Mouse (Mus musculus): ENCODE measurements at regions not wholly inside any gene's neighbourhood (a gene's known extent, or its start where the extent isn't known, plus 50 kb on each side); places are given as distances from the start of the nearest gene placed in this dataset.
A peak's percentile ranks its signal among the peaks of the same experiment; 100 is the strongest.

DNA sequence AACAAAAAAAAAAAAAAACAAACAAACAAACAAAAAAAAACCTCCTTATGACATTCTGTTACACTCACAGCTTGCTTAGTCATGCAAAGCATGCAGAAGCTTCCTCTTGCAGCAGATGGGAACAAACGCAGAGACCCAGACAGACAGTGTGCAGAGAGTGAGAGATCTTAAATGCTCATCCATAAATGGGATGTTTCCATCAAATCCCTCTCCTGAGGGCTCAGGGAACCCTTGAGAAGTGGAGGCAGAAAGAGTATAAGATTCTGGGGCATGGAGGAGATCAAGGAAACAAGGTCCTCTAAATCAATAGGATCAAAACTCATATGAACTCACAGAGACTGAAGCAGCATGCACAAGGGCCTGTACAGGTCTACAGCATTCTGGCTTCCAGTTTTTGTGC, 52.5 kb downstream of the Adm start:
- H3K4me3 ChIP-seq (ENCODE audit: low read length): no peak overlapping the region
- no peak overlapping the region for H3K27ac ChIP-seq (ENCODE audit: low read length)
- no peaks in the 10 kb centered on the region for H3K27me3 ChIP-seq (ENCODE audit: control insufficient read depth, insufficient read depth, low read length)
- peaks cover 5% of the 10 kb centered on the region; the same call in 1 of the 2 replicates for H3K9me3 ChIP-seq (replicated peaks; ENCODE audit: control insufficient read depth, low read length)
- H3K4me2 ChIP-seq (ENCODE audit: low read depth, low read length): no peak overlapping the region
- H3K4me1 ChIP-seq (ENCODE audit: control insufficient read depth, insufficient read depth, low read length): no peaks in the 10 kb centered on the region
- ATAC-seq (replicated peaks; ENCODE audit: extremely low read depth, insufficient read depth, low FRiP score): no peak
- no peak overlapping the region for H3K9ac ChIP-seq (ENCODE audit: low read length)
- no peaks in the 10 kb centered on the region for H3K36me3 ChIP-seq (ENCODE audit: control insufficient read depth, insufficient read depth)
- 71% methylated on average over 1 of the region's 1 CpGs for WGBS

GRCm38 (mm10) chr7:110682911-110683310, 55.5 kb downstream of the Adm start:
- WGBS: 71% methylated on average over 4 of the region's 4 CpGs
- Histone ChIP-seq H3K4me1 (ENCODE audit: control insufficient read depth, insufficient read depth, low read length) (no peaks in the 10 kb centered on the region), H3K27me3 (ENCODE audit: control insufficient read depth, insufficient read depth, low read length) (no peaks in the 10 kb centered on the region), H3K9ac (ENCODE audit: low read length) (no peak overlapping the region), H3K36me3 (ENCODE audit: control insufficient read depth, insufficient read depth) (no peaks in the 10 kb centered on the region), H3K4me3 (ENCODE audit: low read length) (no peak overlapping the region), H3K27ac (ENCODE audit: low read length) (no peak overlapping the region), H3K9me3 (replicated peaks; ENCODE audit: control insufficient read depth, low read length) (peaks cover 5% of the 10 kb centered on the region; the same call in 1 of the 2 replicates), H3K4me2 (ENCODE audit: low read depth, low read length) (no peak overlapping the region)
- no peak for ATAC-seq (replicated peaks; ENCODE audit: extremely low read depth, insufficient read depth, low FRiP score)

DNA sequence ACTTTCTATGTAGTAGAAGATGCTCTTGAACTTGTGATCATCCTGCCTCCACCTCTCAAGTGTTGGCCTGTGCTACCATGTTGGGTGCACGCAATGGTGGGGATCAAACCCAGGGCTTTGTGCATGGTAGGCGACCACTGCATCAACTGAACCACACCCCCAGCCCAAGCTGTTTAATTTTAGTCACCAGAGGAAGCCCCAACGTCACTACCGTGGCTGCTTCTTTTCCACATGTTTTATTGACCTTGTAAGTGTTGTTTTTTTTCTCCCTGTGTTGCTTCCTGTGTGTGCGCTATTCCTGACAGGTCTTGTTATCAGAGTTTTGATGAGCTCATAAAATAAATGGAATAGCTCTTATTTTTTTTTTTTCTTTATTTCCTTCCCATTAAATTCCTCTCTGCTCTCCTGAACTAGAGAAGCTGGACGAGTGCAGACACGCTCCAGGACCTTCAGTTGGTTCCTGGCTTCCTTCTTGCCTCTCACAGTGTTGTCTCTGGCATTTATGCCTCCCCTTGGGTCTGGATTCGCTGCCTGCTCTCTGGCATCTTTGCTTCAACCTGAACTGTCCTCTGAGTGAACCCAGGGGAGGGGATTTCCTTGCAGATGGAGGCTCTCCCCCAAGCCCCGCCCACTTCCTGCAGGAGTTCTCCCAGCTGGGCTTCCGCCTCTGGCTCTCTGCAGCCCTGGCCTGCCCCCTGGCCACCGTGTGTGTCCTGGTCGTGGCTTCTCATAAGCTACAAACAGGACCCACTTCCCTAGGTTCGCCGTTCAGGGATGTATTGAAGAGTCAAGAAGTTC, 61.6 kb downstream of the Adm start:
- no peak overlapping the region for H3K9ac ChIP-seq (ENCODE audit: low read length)
- WGBS: 24% methylated on average over 14 of the region's 14 CpGs
- H3K4me2 ChIP-seq (ENCODE audit: low read depth, low read length): peak overlapping the region; percentile 46
- H3K4me3 ChIP-seq (ENCODE audit: low read length): peak overlapping the region; percentile 14; the same call in 1 of the 2 replicates
- peaks cover 2% of the 10 kb centered on the region; the same call in 1 of the 2 replicates for H3K9me3 ChIP-seq (replicated peaks; ENCODE audit: control insufficient read depth, low read length)
- no peaks in the 10 kb centered on the region for H3K27me3 ChIP-seq (ENCODE audit: control insufficient read depth, insufficient read depth, low read length)
- H3K4me1 ChIP-seq (ENCODE audit: control insufficient read depth, insufficient read depth, low read length): peaks cover 6% of the 10 kb centered on the region
- H3K27ac ChIP-seq (ENCODE audit: low read length): peak overlapping the region; percentile 84
- H3K36me3 ChIP-seq (ENCODE audit: control insufficient read depth, insufficient read depth): no peaks in the 10 kb centered on the region
- peak; percentile 80 for ATAC-seq (replicated peaks; ENCODE audit: extremely low read depth, insufficient read depth, low FRiP score)

GRCm38 (mm10) chr7:110690241-110690640, 62.8 kb downstream of the Adm start:
- H3K27me3 ChIP-seq (ENCODE audit: control insufficient read depth, insufficient read depth, low read length): no peaks in the 10 kb centered on the region
- peak; percentile 20; the same call in 1 of the 2 replicates for ATAC-seq (replicated peaks; ENCODE audit: extremely low read depth, insufficient read depth, low FRiP score)
- WGBS: 83% methylated on average over 2 of the region's 2 CpGs
- no peaks in the 10 kb centered on the region for H3K36me3 ChIP-seq (ENCODE audit: control insufficient read depth, insufficient read depth)
- H3K27ac ChIP-seq (ENCODE audit: low read length): no peak overlapping the region; the same call in 1 of the 2 replicates
- no peak overlapping the region for H3K9ac ChIP-seq (ENCODE audit: low read length)
- no peak overlapping the region for H3K4me3 ChIP-seq (ENCODE audit: low read length)
- no peaks in the 10 kb centered on the region for H3K9me3 ChIP-seq (replicated peaks; ENCODE audit: control insufficient read depth, low read length)
- H3K4me2 ChIP-seq (ENCODE audit: low read depth, low read length): no peak overlapping the region
- H3K4me1 ChIP-seq (ENCODE audit: control insufficient read depth, insufficient read depth, low read length): peaks cover 6% of the 10 kb centered on the region

- 77% methylated on average over 9 of the region's 9 CpGs for WGBS
- Histone ChIP-seq H3K4me3 (ENCODE audit: low read length) (no peak overlapping the region), H3K4me1 (ENCODE audit: control insufficient read depth, insufficient read depth, low read length) (peaks cover 6% of the 10 kb centered on the region), H3K27me3 (ENCODE audit: control insufficient read depth, insufficient read depth, low read length) (no peaks in the 10 kb centered on the region), H3K4me2 (ENCODE audit: low read depth, low read length) (no peak overlapping the region), H3K9me3 (replicated peaks; ENCODE audit: control insufficient read depth, low read length) (no peaks in the 10 kb centered on the region), H3K36me3 (ENCODE audit: control insufficient read depth, insufficient read depth) (no peaks in the 10 kb centered on the region), H3K9ac (ENCODE audit: low read length) (no peak overlapping the region), H3K27ac (ENCODE audit: low read length) (no peak overlapping the region)
- no peak; the same call in 1 of the 2 replicates for ATAC-seq (replicated peaks; ENCODE audit: extremely low read depth, insufficient read depth, low FRiP score)
Measured at GRCm38 (mm10) chr7:110690856-110691255, 63.4 kb downstream of the Adm start.

- H3K4me2 ChIP-seq (ENCODE audit: low read depth, low read length): no peak overlapping the region
- H3K9ac ChIP-seq (ENCODE audit: low read length): no peak overlapping the region
- H3K36me3 ChIP-seq (ENCODE audit: control insufficient read depth, insufficient read depth): no peaks in the 10 kb centered on the region
- no peak overlapping the region for H3K4me3 ChIP-seq (ENCODE audit: low read length)
- H3K9me3 ChIP-seq (replicated peaks; ENCODE audit: control insufficient read depth, low read length): no peaks in the 10 kb centered on the region
- no peak for ATAC-seq (replicated peaks; ENCODE audit: extremely low read depth, insufficient read depth, low FRiP score)
- H3K27me3 ChIP-seq (ENCODE audit: control insufficient read depth, insufficient read depth, low read length): no peaks in the 10 kb centered on the region
- H3K27ac ChIP-seq (ENCODE audit: low read length): no peak overlapping the region
- WGBS: 70% methylated on average over 5 of the region's 5 CpGs
- H3K4me1 ChIP-seq (ENCODE audit: control insufficient read depth, insufficient read depth, low read length): peaks cover 2% of the 10 kb centered on the region; the same call in 1 of the 2 replicates
Measured at GRCm38 (mm10) chr7:110694262-110694661, 66.8 kb downstream of the Adm start.

DNA sequence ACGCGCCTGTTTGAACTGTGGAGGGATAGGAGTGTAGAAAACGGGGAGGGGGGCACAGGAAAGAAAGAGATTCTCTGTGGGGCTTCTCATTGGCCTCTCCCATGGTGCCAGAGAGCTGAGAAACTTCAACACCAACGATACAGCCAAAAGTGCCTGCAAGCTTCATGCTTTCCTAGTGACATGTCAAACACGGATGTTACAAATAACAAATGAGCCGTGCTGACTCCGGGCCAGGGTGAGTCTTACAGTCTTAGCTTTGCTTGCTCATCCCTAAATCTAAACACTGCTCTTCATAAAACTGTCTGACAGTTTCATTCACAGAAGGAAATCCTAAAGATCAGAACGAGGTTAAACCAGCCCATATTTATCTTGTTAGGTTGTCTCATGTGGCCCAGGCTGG, 68.3 kb downstream of the Adm start:
- 71% methylated on average over 8 of the region's 8 CpGs for WGBS
- no peak overlapping the region for H3K27ac ChIP-seq (ENCODE audit: low read length)
- no peaks in the 10 kb centered on the region for H3K9me3 ChIP-seq (replicated peaks; ENCODE audit: control insufficient read depth, low read length)
- no peaks in the 10 kb centered on the region for H3K4me1 ChIP-seq (ENCODE audit: control insufficient read depth, insufficient read depth, low read length)
- H3K36me3 ChIP-seq (ENCODE audit: control insufficient read depth, insufficient read depth): no peaks in the 10 kb centered on the region
- no peak for ATAC-seq (replicated peaks; ENCODE audit: extremely low read depth, insufficient read depth, low FRiP score)
- H3K27me3 ChIP-seq (ENCODE audit: control insufficient read depth, insufficient read depth, low read length): no peaks in the 10 kb centered on the region
- no peak overlapping the region for H3K9ac ChIP-seq (ENCODE audit: low read length)
- no peak overlapping the region for H3K4me2 ChIP-seq (ENCODE audit: low read depth, low read length)
- no peak overlapping the region for H3K4me3 ChIP-seq (ENCODE audit: low read length)

GRCm38 (mm10) chr7:110698211-110699153, 69.5 kb upstream of the Ampd3 start:
- Histone ChIP-seq H3K9ac (ENCODE audit: low read length) (no peak overlapping the region), H3K4me2 (ENCODE audit: low read depth, low read length) (no peak overlapping the region), H3K4me3 (ENCODE audit: low read length) (no peak overlapping the region), H3K27ac (ENCODE audit: low read length) (no peak overlapping the region), H3K36me3 (ENCODE audit: control insufficient read depth, insufficient read depth) (no peaks in the 10 kb centered on the region), H3K9me3 (replicated peaks; ENCODE audit: control insufficient read depth, low read length) (no peaks in the 10 kb centered on the region), H3K27me3 (ENCODE audit: control insufficient read depth, insufficient read depth, low read length) (no peaks in the 10 kb centered on the region), H3K4me1 (ENCODE audit: control insufficient read depth, insufficient read depth, low read length) (no peaks in the 10 kb centered on the region)
- no peak for ATAC-seq (replicated peaks; ENCODE audit: extremely low read depth, insufficient read depth, low FRiP score)
- 69% methylated on average over 17 of the region's 17 CpGs for WGBS

- no peaks in the 10 kb centered on the region for H3K4me1 ChIP-seq (ENCODE audit: control insufficient read depth, insufficient read depth, low read length)
- no peak overlapping the region for H3K9ac ChIP-seq (ENCODE audit: low read length)
- no peaks in the 10 kb centered on the region for H3K36me3 ChIP-seq (ENCODE audit: control insufficient read depth, insufficient read depth)
- H3K4me2 ChIP-seq (ENCODE audit: low read depth, low read length): no peak overlapping the region
- no peaks in the 10 kb centered on the region for H3K9me3 ChIP-seq (replicated peaks; ENCODE audit: control insufficient read depth, low read length)
- H3K4me3 ChIP-seq (ENCODE audit: low read length): no peak overlapping the region
- no peak for ATAC-seq (replicated peaks; ENCODE audit: extremely low read depth, insufficient read depth, low FRiP score)
- no peak overlapping the region for H3K27ac ChIP-seq (ENCODE audit: low read length)
- H3K27me3 ChIP-seq (ENCODE audit: control insufficient read depth, insufficient read depth, low read length): no peaks in the 10 kb centered on the region
- 79% methylated on average over 11 of the region's 11 CpGs for WGBS
Measured at GRCm38 (mm10) chr7:110699596-110699995, 68.4 kb upstream of the Ampd3 start.

All from heart, embryonic 16.5 days (tissue).